Mouse (Mus musculus) CD4-positive helper T cell, adult 2 months (primary cell): ENCODE data around the gene Pfn1.

Experiments
- DNase-seq: peaks from one replicate; pipeline ENCODE4 v3.0.0-alpha.2; 2012; ENCODE audit warnings: low read depth, missing footprints, low spot score

Pfn1 gene

DNA sequence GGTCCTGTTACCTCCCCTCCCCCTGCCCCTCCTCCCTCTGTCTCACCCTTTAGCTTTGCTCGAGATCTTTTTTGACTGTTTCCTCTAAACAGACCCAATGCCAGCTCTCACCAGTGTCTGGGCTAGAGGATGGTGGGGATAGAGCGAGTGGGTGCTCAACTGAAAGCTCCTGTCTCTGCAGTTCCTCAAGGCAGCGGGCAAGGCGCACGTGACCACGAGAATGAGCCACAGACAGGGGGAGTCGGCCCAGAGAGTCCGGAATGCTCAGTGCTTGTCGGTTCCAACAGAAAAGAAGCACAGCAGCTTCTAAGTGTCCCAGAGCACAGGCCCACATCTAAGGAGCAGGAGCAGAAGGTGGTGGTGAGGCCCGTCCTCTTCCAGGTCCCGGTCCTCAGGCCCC is 20.1 kb upstream of the Pfn1 start:
- DNase-seq, result no peak

GRCm38 (mm10) chr11:70674014-70674413 is 19.6 kb upstream of the Pfn1 start:
- DNase-seq, result no peak

DNA sequence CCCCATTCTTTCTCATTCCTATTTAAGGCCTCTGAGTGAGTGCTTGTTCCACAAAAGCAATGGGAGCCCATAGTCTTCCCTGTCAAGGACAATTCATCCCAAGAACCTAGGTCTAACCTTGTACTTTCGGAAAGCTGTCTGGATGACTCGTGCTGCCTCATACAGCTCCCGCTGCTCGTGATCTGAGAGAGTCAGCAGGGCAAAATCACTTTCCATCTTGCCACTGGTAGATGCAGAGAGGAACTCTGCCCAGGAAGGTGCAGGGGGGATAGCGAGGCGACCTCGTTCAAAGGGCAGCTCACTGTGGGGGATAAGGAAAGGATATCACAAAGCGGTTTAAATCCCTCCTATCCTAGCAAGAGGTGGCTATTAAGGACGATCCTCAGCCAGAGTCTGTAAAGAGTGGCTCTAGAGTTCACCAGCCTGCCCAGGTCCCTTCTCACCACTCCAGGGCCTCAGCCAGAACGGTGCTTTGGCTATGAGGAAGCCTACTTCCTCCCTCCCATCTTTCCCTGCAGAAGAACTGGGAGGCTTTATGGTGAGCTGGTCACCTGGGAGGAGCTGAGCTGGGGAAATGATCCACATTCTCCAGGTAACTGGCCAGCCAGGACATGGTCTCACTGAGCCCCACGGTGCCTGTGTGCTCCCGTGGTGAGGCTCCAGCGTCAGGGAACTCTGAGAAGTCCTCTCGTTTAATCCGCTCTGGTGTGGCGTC is 17.0 kb upstream of the Pfn1 start:
- DNase-seq, result no peak

DNA sequence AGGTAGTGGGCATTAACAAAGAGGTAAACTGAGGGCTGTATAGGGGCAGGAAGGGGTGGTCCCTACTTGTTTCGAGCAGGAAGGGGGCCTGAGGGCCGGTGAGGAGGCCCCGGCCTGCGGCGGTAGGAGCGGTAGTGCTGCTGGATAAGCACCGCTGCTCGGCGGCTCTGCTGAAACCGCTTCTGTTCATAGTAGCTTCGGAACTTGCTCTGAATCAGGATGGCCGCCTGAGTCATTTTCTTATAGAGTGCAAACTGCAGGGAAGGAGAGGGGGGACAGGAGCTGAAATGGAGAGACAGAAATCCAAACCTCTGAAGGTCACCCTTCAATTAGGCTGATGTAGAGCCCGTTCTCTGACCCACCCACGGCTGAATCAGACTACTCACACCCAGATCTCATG is 16.0 kb upstream of the Pfn1 start:
- DNase-seq, result no peak

DNA sequence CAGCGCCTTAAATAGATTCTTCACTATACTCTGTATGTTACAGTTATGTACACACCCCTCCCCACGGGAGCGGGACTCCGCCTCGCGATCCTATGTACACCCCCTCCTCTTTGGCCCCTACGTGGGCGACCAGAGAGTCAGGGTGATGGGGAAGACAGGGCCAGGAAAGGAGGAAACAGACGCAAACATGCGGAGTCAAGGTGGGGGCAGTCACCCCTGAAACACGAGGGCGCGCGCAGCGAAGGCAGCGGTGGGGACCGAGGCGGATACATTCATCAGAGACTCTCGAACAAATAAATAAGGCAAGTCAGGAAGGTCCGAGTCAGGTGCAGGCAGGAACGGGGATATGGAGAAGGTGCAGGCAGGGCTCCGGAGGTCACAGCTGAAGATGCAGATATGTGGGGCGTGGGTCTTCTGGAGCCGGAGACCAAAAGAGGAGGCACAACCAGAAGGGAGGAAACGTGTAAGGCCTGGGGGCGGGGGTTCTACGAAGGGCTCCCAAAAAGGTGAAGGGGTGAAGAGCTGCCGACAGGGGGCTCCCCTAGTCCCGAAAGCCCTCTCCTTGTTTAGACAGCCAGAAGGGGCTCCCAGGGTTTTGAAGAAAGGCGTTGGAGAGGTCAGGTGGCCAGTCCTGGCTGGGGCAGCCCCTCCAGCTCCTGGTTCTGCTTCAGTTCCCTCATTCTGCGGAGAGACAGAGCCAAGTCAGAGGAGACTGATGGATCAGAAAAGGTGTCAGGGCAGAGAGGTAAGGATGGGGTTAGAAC is 15.3 kb upstream of the Pfn1 start:
- DNase-seq, result peak; percentile 90

- DNase-seq, result peak; percentile 99
Observed at GRCm38 (mm10) chr11:70668771-70669505, 14.5 kb upstream of the Pfn1 start, which contains the start of gene Spag7. Gene Spag7 (minus strand): TSS chr11:70669416.

DNA sequence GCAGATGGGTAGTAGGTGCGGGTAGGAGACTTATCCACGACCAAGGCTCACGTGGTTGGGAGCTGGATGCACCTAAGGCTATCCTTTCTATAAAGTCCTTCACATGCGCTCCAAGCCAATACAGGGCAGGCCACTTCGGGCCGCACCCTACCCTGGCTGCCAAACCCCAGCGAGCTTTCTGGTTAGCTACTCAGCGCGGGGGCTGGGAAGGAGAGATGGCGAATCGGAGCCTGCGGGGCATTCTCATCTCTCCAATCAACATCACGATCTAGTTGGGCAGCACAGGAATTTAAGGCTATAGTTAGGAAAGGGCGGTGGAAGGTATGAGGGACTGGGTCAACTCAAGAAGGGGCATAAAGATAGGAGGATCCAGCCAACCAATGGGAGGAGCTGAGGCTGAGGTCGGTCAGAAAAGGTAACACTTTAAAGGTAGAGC is 13.9 kb upstream of the Pfn1 start:
- no peak for DNase-seq

GRCm38 (mm10) chr11:70667271-70668150 is 13.1 kb upstream of the Pfn1 start:
- DNase-seq, result no peak

DNA sequence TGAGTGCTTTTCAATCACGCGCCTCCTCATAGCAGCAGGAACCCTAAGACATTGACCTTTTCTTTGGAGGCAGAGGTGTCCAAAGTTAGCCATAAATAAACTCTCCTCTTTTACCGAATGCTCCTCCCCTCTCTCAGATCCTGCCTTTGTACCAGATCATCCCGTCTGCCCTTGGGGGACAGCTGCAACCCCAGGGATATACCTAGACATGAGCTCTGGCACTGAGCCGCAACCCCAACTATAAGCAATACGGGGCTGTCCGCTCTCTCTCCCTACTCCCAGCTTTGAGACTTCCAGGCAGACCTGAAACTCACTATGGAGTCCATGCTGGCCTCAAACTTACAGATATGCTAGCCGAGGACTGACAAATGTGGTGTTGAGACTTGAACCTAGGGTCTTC is 12.2 kb upstream of the Pfn1 start:
- no peak for DNase-seq

GRCm38 (mm10) chr11:70664741-70665140 is 10.3 kb upstream of the Pfn1 start:
- no peak for DNase-seq

GRCm38 (mm10) chr11:70663957-70664356 is 9.5 kb upstream of the Pfn1 start:
- no peak for DNase-seq

DNA sequence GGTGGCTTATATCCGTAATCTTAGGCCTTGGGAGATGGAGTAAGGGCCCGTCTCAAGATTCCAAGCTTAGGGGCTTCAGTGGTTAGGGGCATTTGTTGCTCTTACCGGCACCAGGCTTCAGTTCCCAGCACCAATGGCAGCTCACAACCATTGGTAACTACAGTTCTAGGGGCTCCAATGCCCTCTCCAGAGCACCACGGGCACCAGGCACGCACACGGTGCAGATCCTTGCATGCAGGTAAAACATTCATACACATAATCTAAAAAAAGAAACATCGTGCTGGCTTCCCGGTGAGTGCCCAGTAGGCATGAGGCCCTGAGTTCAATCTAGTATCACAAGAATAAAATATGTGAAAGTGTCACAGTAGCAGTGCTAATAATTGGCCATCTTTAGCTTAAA is 8.7 kb upstream of the Pfn1 start:
- DNase-seq, result no peak

GRCm38 (mm10) chr11:70660571-70660970 is 6.1 kb upstream of the Pfn1 start:
- DNase-seq, result no peak

- no peak for DNase-seq
Observed at GRCm38 (mm10) chr11:70658942-70659341, 4.5 kb upstream of the Pfn1 start.

DNA sequence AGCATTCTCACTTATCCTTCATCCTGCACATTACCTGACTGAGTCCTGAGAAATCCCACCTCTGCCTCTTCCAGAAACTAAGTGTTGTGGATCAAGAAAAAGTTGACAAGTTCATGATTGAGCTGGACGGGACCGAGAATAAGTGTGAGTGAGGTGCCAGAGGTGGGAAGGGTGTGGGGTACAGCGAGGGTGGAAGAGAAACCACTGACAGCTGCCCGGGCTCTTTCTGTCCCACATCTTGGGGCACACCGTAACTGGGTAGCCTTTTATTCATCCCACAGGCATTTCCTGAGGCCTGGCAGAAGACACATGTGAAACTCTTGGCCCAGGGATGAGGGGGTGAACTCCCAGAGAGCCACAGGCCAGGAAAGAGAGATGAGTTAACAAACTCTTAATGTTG is 4.1 kb upstream of the Pfn1 start:
- DNase-seq, result no peak

GRCm38 (mm10) chr11:70657991-70658390 is 3.5 kb upstream of the Pfn1 start:
- no peak for DNase-seq

DNA sequence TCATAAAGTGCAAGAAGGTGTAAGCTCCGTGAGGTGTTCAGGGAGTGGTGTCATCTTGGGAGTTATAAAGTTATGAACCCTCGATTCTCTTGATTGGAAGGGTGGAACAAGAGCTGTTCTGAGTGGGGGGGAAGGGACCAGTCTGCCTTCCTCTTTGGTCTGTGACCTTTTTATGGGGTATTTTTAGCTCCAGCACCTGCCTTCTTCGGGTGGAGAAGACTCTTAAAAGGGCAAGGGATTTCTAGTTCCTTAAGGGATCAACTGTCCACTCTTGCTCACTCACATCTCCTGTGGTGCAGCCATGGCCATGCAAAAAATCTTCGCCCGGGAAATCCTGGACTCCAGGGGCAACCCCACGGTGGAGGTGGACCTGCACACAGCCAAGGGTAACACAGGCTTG is 3.1 kb upstream of the Pfn1 start:
- DNase-seq, result no peak

DNA sequence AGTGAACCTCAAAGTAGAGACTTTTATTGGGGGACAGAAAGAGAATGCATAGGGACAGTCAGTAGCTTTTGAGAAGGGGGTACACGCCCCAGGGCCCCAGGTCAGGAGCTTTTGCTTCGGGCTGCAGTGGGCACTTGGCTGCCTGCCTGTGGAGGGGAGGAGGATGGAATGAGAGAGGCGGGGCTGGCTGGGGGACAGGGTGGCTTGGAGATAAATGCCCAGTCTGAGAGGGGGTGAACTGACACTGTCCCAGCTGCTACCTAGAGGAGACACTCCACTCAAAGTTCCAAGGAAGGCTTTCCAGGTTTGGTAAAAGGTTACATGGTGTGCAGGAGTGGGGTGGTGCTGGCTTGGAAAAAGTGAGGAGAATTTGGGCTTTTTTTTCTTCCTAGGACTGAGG is 2.5 kb upstream of the Pfn1 start, which contains the start of gene Eno3:
Gene Eno3, plus strand, starts transcription at position 239 of the 400 bp plus-strand sequence.
- DNase-seq, result no peak

GRCm38 (mm10) chr11:70656456-70656927 is 2.0 kb upstream of the Pfn1 start:
- DNase-seq, result no peak

- no peak for DNase-seq
Observed at GRCm38 (mm10) chr11:70655571-70656455, 1.4 kb upstream of the Pfn1 start.
